9 mouse cellular contexts compared by ENCODE assay signal in the genomic region with DNA sequence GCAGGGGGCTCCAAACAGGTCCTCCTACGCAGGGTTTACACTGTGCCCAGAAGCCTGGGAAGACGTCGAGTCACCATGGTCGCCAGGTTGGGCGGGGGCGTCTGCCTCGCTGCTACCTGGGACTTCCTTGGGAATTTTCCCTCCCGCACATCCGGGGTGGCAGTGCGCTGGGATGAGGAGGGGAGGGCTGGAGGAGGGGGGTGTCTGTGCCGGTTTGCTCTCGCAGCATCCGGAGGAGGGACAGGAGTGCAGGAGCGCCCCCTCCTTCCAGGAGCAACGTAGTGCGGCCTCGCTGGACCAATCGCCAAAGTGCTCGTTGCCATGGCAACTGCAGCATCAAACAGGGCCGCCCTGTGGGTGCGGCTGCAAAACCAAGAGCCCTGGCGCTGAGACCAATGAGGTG.
DNase-seq lines count a peak whose midpoint lies in the region; ATAC-seq and TF ChIP-seq lines count a peak whose summit lies in the region.
"Had no signal": no experiment of that assay in that cellular context is flagged by ENCODE, and none has a peak within 500 bp of the region (broad histone marks: within the 10 kb centered on the region; RNA-seq: fewer than 3 reads in every experiment).

No protein-coding gene starts in this region.

- H3K36me3 ChIP-seq in forebrain, postnatal 0 days (ENCODE audit: insufficient read depth): no peaks in the 10 kb centered on the region
- H3K36me3 ChIP-seq in liver, embryonic 14.5 days (replicated peaks; ENCODE audit: control insufficient read depth, insufficient read depth, low read depth): no peaks in the 10 kb centered on the region
- H3K36me3 ChIP-seq in neural tube, embryonic 14.5 days (ENCODE audit: control insufficient read depth, insufficient read depth, low read length): no peaks in the 10 kb centered on the region

- 2% methylated on average over 22 of the region's 22 CpGs for WGBS in forebrain, postnatal 0 days
- WGBS in liver, embryonic 14.5 days (ENCODE audit: insufficient replicate concordance): 3% methylated on average over 22 of the region's 22 CpGs
- WGBS in neural tube, embryonic 14.5 days: under 1% methylated on average over 22 of the region's 22 CpGs

- peaks cover 38% of the 10 kb centered on the region for H3K4me1 ChIP-seq in forebrain, postnatal 0 days (ENCODE audit: insufficient read depth)
- no peaks in the 10 kb centered on the region for H3K4me1 ChIP-seq in liver, embryonic 14.5 days (replicated peaks; ENCODE audit: control insufficient read depth in 2 of 2, insufficient read depth in 2 of 2, low read length in 1 of 2)
- H3K4me1 ChIP-seq in neural tube, embryonic 14.5 days (ENCODE audit: control insufficient read depth, insufficient read depth, low read length): peaks cover 23% of the 10 kb centered on the region

- peak overlapping the region; percentile 34 for H3K4me3 ChIP-seq in forebrain, postnatal 0 days (ENCODE audit: low read depth, low read length)
- H3K4me3 ChIP-seq in liver, embryonic 14.5 days (ENCODE audit: insufficient read depth in 1 of 2, low read depth in 2 of 2, low read length in 2 of 2): no peak overlapping the region
- H3K4me3 ChIP-seq in neural tube, embryonic 14.5 days (ENCODE audit: low read depth, low read length): peak overlapping the region; percentile 33

- H3K27me3 ChIP-seq in forebrain, postnatal 0 days (ENCODE audit: insufficient read depth, low read length): no peaks in the 10 kb centered on the region
- H3K27me3 ChIP-seq in liver, embryonic 14.5 days (ENCODE audit: control insufficient read depth, insufficient read depth, low read length): no peaks in the 10 kb centered on the region
- H3K27me3 ChIP-seq in neural tube, embryonic 14.5 days (ENCODE audit: control insufficient read depth, insufficient read depth, low read length): no peaks in the 10 kb centered on the region
- H3K27me3 ChIP-seq: Patski had no signal

- peak overlapping the region; percentile 49 for H3K9ac ChIP-seq in forebrain, postnatal 0 days
- H3K9ac ChIP-seq in liver, embryonic 14.5 days (replicated peaks): no peak overlapping the region
- H3K9ac ChIP-seq in neural tube, embryonic 14.5 days (replicated peaks; ENCODE audit: low read depth, low read length): peak overlapping the region; percentile 34; the same call in 1 of the 2 replicates

- TF ChIP-seq CTCF in forebrain, postnatal 0 days (IDR thresholded peaks at IDR 0.05; ENCODE audit: low read depth): peak; percentile 68
- TF ChIP-seq CTCF in liver, embryonic 14.5 days (IDR thresholded peaks at IDR 0.05; ENCODE audit: low read depth): 0 out of 2 replicates have a peak, but pooled peaks have one; percentile 6

- ATAC-seq in CD4-positive, CD25-positive, alpha-beta regulatory T cell, adult 4 months: peak; percentile 90
- ATAC-seq in forebrain, postnatal 0 days: peak; percentile 93
- no peak for ATAC-seq in liver, embryonic 14.5 days (ENCODE audit: insufficient read depth)
- ATAC-seq in neural tube, embryonic 14.5 days (ENCODE audit: low read depth): peak; percentile 90
- ATAC-seq: Patski had no signal

- TF ChIP-seq EP300 in liver, embryonic 14.5 days (IDR thresholded peaks at IDR 0.05; ENCODE audit: low read depth): no peak

- peak overlapping the region; percentile 52 for H3K4me2 ChIP-seq in forebrain, postnatal 0 days (ENCODE audit: low read depth)
- H3K4me2 ChIP-seq in liver, embryonic 14.5 days (ENCODE audit: low read depth): no peak overlapping the region
- peak overlapping the region; percentile 48 for H3K4me2 ChIP-seq in neural tube, embryonic 14.5 days (ENCODE audit: low read depth, low read length)

- no peaks in the 10 kb centered on the region for H3K9me3 ChIP-seq in forebrain, postnatal 0 days (ENCODE audit: low read length)
- H3K9me3 ChIP-seq in liver, embryonic 14.5 days (ENCODE audit: control insufficient read depth, low read length): no peaks in the 10 kb centered on the region
- H3K9me3 ChIP-seq in neural tube, embryonic 14.5 days (ENCODE audit: control insufficient read depth, low read length): no peaks in the 10 kb centered on the region

- peak; percentile 98 for DNase-seq in cerebellum, adult 11-12 months
- peak; percentile 96 for DNase-seq in forebrain, postnatal 0 days
- DNase-seq in heart, postnatal 25 days (ENCODE audit: low spot score): peak; percentile 41
- peak; percentile 69 to 79 for DNase-seq in kidney, postnatal 4 days
- peak in 1 of 3 experiments; percentile 37 for DNase-seq in liver, embryonic 14.5 days (ENCODE audit: low read depth in 3 of 3, low spot score in 3 of 3)
- DNase-seq in telencephalon, adult 2 months (ENCODE audit: low read depth, low spot score): peak; percentile 98

- H3K27ac ChIP-seq in forebrain, postnatal 0 days (ENCODE audit: low read depth, low read length): peak overlapping the region; percentile 62
- H3K27ac ChIP-seq in liver, embryonic 14.5 days: no peak overlapping the region
- peak overlapping the region; percentile 46; the same call in 1 of the 2 replicates for H3K27ac ChIP-seq in neural tube, embryonic 14.5 days (ENCODE audit: low read depth, low read length)

- intact Hi-C loops in heart, postnatal 25 days (cut with DNase I): loop anchor here (10.0 kb wide), 1 partner anchor 155 kb away; no protein-coding TSS in a partner anchor

Comparison
In these comparisons a context has a peak if more than half of its experiments do, and no peak if none do; other contexts are left out.
1. H3K4me3 ChIP-seq: peak in forebrain, postnatal 0 days (single experiment) and neural tube, embryonic 14.5 days (single experiment); none in liver, embryonic 14.5 days (0 of 2).